Mouse (Mus musculus): Measurements from ENCODE around the gene Myo1b. TPM values are rescaled to one million over a fixed set of nuclear protein-coding genes. Genes with fewer than 3 reads are reported as not detected.

Myo1b gene
- polyA plus RNA-seq, 1 experiment from 2014 or later, result 87.7 TPM

DNA sequence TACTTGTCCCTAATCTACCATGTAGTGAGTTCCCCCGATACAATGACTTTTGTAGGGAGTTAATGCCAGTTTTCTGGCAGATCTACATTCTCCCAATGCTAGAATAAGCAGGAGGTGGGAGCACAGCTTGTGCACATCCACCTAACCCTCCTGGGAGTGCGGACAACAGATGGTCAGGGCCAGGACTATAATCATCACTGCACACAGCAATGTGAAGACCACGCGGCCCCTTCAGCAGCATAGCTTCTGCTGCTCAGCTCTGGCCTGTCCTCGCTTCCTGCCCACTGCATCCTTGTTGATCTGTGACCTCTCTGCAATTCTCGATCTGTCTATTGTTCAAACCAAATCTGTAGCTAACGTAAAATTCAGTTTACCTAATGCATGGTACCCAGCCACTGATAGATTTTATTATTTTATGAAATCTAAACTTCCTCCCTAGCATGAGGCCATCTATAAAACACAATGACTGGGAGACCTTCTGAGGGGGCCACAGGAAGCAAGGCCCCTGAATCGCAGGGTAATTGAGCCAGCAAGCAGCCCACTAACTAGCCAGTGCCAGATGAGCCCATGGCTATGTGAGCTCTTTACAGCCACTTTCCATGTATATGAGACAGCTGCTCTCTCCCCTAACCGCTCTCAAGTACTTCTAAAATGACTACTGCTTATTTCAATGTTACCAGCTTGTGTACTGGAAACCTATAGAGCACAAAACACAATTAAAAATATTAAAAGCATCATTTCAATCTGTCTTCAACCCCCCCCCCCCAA lies 27.6 kb downstream of the Myo1b start:
- DNase-seq (ENCODE audit: low spot score) (no peak), ATAC-seq (ENCODE audit: low read depth) (peak; percentile 24; the same call in 1 of the 2 replicates)
- no peaks in the 10 kb centered on the region for H3K9me3 ChIP-seq (ENCODE audit: control insufficient read depth, low read length)
- no peaks in the 10 kb centered on the region for H3K27me3 ChIP-seq (replicated peaks; ENCODE audit: control insufficient read depth, insufficient read depth, low read length)
- peaks cover 53% of the 10 kb centered on the region for H3K4me1 ChIP-seq (ENCODE audit: control insufficient read depth, insufficient read depth, low read length)
- no peak overlapping the region for H3K4me3 ChIP-seq (ENCODE audit: low read depth, low read length)
- H3K4me2 ChIP-seq (ENCODE audit: low read depth, low read length), result no peak overlapping the region
- no peak overlapping the region for H3K27ac ChIP-seq (replicated peaks; ENCODE audit: low read depth, low read length)
- no peaks in the 10 kb centered on the region for H3K36me3 ChIP-seq (ENCODE audit: control insufficient read depth, insufficient read depth, low read length)
- no peak overlapping the region for H3K9ac ChIP-seq (ENCODE audit: low read depth, low read length)
- 86% methylated on average over 9 of the region's 9 CpGs for WGBS

DNA sequence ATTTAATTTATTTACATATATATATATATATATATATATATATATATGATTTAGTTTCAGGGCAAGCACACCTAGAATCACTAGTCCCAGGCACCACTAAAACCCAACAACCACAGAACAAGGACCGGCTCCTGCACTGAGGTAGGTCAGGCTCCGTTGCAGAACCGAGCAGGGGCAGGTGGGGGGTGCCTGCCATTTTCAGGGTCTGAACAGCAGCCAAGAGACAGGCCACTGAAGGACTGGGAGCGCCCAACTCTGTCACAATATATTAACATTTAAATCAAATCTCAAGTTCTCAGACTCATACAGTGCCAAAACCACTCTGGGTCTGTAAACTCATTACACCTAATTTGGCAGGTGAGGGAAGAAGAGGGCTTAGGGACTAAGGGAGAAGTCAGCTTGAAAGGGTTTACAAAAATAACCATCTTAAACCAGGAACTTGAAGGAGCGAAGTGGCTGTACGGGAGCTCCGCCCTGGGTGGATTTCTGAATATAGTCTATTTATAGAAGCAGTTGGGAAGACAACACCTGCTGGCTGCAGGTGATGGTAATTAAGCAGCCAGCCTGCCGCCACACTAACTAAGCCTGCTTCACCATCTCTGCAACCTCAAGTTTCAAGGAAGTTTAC lies 30.4 kb downstream of the Myo1b start:
- peaks cover 9% of the 10 kb centered on the region for H3K36me3 ChIP-seq (ENCODE audit: control insufficient read depth, insufficient read depth, low read length)
- DNase-seq (ENCODE audit: low spot score) (peak; percentile 66), ATAC-seq (ENCODE audit: low read depth) (peak; percentile 76)
- no peak overlapping the region for H3K9ac ChIP-seq (ENCODE audit: low read depth, low read length)
- WGBS, result 66% methylated on average over 8 of the region's 8 CpGs
- no peak overlapping the region for H3K4me3 ChIP-seq (ENCODE audit: low read depth, low read length)
- H3K4me2 ChIP-seq (ENCODE audit: low read depth, low read length), result no peak overlapping the region
- H3K4me1 ChIP-seq (ENCODE audit: control insufficient read depth, insufficient read depth, low read length), result peaks cover 42% of the 10 kb centered on the region
- H3K27me3 ChIP-seq (replicated peaks; ENCODE audit: control insufficient read depth, insufficient read depth, low read length), result no peaks in the 10 kb centered on the region
- no peak overlapping the region for H3K27ac ChIP-seq (replicated peaks; ENCODE audit: low read depth, low read length)
- no peaks in the 10 kb centered on the region for H3K9me3 ChIP-seq (ENCODE audit: control insufficient read depth, low read length)

DNA sequence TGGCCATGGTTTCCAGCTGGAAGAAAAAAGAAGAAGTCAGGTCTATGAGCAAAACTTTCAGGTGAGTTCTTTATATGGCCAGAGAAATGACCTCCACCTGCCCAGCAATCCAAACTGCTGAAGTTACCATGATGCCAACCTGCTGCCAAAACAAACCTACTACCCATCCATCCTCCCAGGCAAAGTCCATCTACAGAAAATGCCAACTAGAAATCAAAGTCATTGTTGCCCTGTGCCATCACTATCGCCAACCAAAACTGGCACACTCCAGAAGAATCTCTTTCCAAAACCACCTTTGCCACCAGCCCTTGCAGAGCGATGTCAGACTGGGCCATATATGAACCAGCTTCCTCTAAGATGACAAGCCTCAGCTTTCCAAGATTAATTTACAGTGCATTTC lies 32.7 kb downstream of the Myo1b start:
- H3K27me3 ChIP-seq (replicated peaks; ENCODE audit: control insufficient read depth, insufficient read depth, low read length), result no peaks in the 10 kb centered on the region
- no peaks in the 10 kb centered on the region for H3K9me3 ChIP-seq (ENCODE audit: control insufficient read depth, low read length)
- no peak overlapping the region for H3K4me2 ChIP-seq (ENCODE audit: low read depth, low read length)
- no peak for DNase-seq (ENCODE audit: low spot score)
- no peak overlapping the region for H3K4me3 ChIP-seq (ENCODE audit: low read depth, low read length)
- H3K9ac ChIP-seq (ENCODE audit: low read depth, low read length), result no peak overlapping the region
- H3K36me3 ChIP-seq (ENCODE audit: control insufficient read depth, insufficient read depth, low read length), result peaks cover 9% of the 10 kb centered on the region
- no peak overlapping the region for H3K27ac ChIP-seq (replicated peaks; ENCODE audit: low read depth, low read length)
- H3K4me1 ChIP-seq (ENCODE audit: control insufficient read depth, insufficient read depth, low read length), result peaks cover 39% of the 10 kb centered on the region
- 96% methylated on average over 2 of the region's 2 CpGs for WGBS
- no peak for ATAC-seq (ENCODE audit: low read depth)

DNA sequence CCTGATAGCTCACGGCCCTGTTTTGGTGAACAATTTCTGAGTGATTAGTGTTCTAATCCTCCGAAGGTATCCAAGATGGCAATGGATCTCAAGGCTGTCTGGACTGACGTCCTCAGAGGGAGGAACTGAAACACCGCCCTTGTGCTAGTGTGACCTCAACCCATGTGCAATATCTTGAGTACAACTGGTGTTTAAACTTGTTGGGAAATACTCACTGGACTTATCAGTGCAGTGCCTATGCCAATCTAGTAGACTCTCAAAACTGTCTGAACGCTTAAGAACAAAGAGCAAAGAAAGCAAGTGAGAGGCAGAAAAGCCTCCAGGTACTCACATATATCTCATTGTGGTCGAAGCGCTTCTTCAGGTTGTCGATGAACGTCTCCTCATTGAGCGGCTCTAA lies 33.1 kb downstream of the Myo1b start:
- H3K4me3 ChIP-seq (ENCODE audit: low read depth, low read length), result no peak overlapping the region
- H3K27me3 ChIP-seq (replicated peaks; ENCODE audit: control insufficient read depth, insufficient read depth, low read length), result no peaks in the 10 kb centered on the region
- no peak overlapping the region for H3K9ac ChIP-seq (ENCODE audit: low read depth, low read length)
- peaks cover 40% of the 10 kb centered on the region for H3K4me1 ChIP-seq (ENCODE audit: control insufficient read depth, insufficient read depth, low read length)
- no peak for DNase-seq (ENCODE audit: low spot score)
- no peak overlapping the region for H3K27ac ChIP-seq (replicated peaks; ENCODE audit: low read depth, low read length)
- H3K36me3 ChIP-seq (ENCODE audit: control insufficient read depth, insufficient read depth, low read length), result peaks cover 9% of the 10 kb centered on the region
- no peak overlapping the region for H3K4me2 ChIP-seq (ENCODE audit: low read depth, low read length)
- no peak for ATAC-seq (ENCODE audit: low read depth)
- H3K9me3 ChIP-seq (ENCODE audit: control insufficient read depth, low read length), result no peaks in the 10 kb centered on the region
- 92% methylated on average over 10 of the region's 10 CpGs for WGBS

DNA sequence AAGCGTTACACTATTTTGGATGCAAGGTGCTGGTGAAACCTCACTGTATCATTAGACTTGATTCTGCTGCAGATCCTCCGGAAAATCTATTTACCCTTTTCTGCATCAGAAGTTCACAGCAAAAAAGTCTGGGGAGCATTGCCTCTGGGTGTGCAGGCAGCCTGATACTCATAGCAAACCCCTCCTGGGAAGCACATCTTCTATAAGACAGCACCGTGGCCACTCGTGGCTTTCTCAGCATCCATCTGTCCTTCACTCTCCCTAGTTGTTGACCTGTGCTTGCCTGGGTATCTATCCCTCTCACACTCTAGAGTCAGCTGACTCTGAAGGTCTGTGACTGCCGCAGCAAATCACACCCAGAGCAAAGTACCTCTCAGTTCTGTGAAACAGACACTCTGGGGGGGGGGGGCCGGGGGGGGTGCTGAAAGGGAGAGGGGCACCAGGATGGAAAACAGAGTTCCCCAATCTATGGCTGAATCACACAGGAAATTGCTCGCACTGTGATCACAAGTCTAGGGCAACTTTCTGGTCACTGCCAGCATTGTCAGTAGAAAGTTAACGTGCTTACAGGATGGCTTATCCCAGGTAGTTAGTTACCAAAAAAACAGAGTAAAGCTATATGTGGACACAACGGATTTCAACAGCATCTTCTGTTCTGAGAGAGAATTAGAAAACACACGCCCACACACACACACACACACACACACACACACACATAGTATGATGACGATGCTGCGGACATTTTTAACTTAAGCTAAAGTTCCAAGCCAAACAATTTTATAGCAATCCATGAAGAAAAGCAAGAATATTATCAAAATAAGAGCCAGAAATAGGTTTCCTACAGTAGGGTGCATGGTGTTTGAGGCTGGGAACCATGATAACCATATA lies 35.7 kb downstream of the Myo1b start:
- H3K27ac ChIP-seq (replicated peaks; ENCODE audit: low read depth, low read length), result 0 out of 2 replicates have a peak overlapping the region, but pooled peaks have one; percentile 22
- ATAC-seq (ENCODE audit: low read depth) (no peak), DNase-seq (ENCODE audit: low spot score) (no peak)
- H3K9me3 ChIP-seq (ENCODE audit: control insufficient read depth, low read length), result no peaks in the 10 kb centered on the region
- no peak overlapping the region for H3K9ac ChIP-seq (ENCODE audit: low read depth, low read length)
- H3K4me2 ChIP-seq (ENCODE audit: low read depth, low read length), result no peak overlapping the region
- H3K4me1 ChIP-seq (ENCODE audit: control insufficient read depth, insufficient read depth, low read length), result peaks cover 18% of the 10 kb centered on the region
- WGBS, result 51% methylated on average over 12 of the region's 12 CpGs
- no peaks in the 10 kb centered on the region for H3K27me3 ChIP-seq (replicated peaks; ENCODE audit: control insufficient read depth, insufficient read depth, low read length)
- H3K4me3 ChIP-seq (ENCODE audit: low read depth, low read length), result no peak overlapping the region
- H3K36me3 ChIP-seq (ENCODE audit: control insufficient read depth, insufficient read depth, low read length), result peaks cover 9% of the 10 kb centered on the region

DNA sequence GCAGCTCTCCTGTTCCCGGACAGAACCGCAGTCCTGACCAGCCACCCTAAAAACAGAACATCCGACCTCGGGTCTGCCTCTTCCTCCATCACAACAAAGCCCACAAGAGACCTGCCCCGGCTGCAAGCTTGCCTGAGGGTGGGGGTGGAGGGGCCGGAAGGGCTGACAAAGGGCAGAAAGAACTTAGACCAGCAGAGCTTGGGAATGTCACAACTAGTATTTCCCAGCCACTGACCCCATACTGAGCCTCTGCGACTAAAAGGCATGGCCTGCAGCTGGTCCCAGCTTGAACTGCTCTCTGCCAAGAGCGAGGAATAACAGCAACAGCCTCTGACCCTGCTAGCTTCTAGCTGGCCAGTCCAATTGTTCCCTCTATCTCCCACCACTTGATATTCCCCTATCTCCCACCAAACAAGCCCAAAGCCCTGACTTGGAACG lies 36.5 kb downstream of the Myo1b start:
- ATAC-seq (ENCODE audit: low read depth), result peak; percentile 62
- 16% methylated on average over 9 of the region's 9 CpGs for WGBS
- Histone ChIP-seq H3K4me1 (ENCODE audit: control insufficient read depth, insufficient read depth, low read length) (peaks cover 18% of the 10 kb centered on the region), H3K4me3 (ENCODE audit: low read depth, low read length) (no peak overlapping the region), H3K4me2 (ENCODE audit: low read depth, low read length) (no peak overlapping the region), H3K27ac (replicated peaks; ENCODE audit: low read depth, low read length) (no peak overlapping the region), H3K36me3 (ENCODE audit: control insufficient read depth, insufficient read depth, low read length) (peaks cover 9% of the 10 kb centered on the region), H3K9ac (ENCODE audit: low read depth, low read length) (no peak overlapping the region), H3K27me3 (replicated peaks; ENCODE audit: control insufficient read depth, insufficient read depth, low read length) (no peaks in the 10 kb centered on the region), H3K9me3 (ENCODE audit: control insufficient read depth, low read length) (no peaks in the 10 kb centered on the region)
- peak; percentile 57 for DNase-seq (ENCODE audit: low spot score)

DNA sequence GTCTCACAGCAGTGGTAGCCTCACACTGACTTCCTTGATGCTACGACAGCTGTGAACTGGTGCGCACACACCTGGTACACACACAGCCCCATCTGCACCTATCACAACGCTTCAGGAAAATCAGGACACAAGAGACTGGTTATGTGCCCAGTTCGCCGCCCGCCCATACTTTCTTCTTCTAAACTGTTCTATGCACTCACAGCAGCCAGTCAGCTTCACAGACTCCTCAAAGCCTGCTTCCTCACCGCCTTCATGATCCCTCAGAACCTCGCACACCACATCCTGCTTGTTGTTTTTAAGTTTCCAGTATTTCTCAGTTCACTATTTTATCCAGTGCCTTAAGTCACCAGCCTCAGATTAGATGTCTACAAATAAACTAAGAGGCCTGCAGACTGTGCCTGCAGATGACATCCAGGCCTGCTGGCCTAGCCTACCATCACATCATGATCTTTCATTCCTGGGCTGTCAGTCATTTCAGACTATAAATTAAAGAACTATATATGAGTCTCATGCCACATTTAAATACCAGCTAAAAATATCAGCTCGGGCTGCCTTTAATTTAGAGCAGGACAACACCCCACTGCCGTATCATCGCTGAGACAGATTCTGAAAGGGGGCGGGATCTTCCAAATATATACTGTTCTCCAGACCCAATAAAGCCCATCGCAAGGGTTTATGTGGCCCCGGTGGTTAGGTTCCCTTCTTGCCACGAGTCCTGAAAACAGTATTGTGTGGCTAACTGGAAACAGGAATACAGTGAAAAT lies 40.2 kb downstream of the Myo1b start:
- Histone ChIP-seq H3K4me3 (ENCODE audit: low read depth, low read length) (no peak overlapping the region), H3K9ac (ENCODE audit: low read depth, low read length) (no peak overlapping the region), H3K4me2 (ENCODE audit: low read depth, low read length) (no peak overlapping the region), H3K4me1 (ENCODE audit: control insufficient read depth, insufficient read depth, low read length) (peaks cover 34% of the 10 kb centered on the region), H3K27ac (replicated peaks; ENCODE audit: low read depth, low read length) (0 out of 2 replicates have a peak overlapping the region, but pooled peaks have one; percentile 17), H3K27me3 (replicated peaks; ENCODE audit: control insufficient read depth, insufficient read depth, low read length) (no peaks in the 10 kb centered on the region), H3K36me3 (ENCODE audit: control insufficient read depth, insufficient read depth, low read length) (no peaks in the 10 kb centered on the region), H3K9me3 (ENCODE audit: control insufficient read depth, low read length) (no peaks in the 10 kb centered on the region)
- 83% methylated on average over 15 of the region's 15 CpGs for WGBS
- ATAC-seq (ENCODE audit: low read depth), result no peak; the same call in 1 of the 2 replicates
- DNase-seq (ENCODE audit: low spot score), result no peak
